Mouse (Mus musculus) monocyte, adult 59 days (primary cell): ENCODE measurements around the gene Tmsb15b1. TPM values are rescaled to one million over a fixed set of nuclear protein-coding genes. Genes with fewer than 3 reads are reported as not detected.

ENCODE experiments used
- total RNA-seq, 2 experiments: library from RNA; stranded (reverse); gene quantifications; one replicate each; pipeline ENCODE4 v1.2.4; 2023

Tmsb15b1 gene
- total RNA-seq = not detected

DNA sequence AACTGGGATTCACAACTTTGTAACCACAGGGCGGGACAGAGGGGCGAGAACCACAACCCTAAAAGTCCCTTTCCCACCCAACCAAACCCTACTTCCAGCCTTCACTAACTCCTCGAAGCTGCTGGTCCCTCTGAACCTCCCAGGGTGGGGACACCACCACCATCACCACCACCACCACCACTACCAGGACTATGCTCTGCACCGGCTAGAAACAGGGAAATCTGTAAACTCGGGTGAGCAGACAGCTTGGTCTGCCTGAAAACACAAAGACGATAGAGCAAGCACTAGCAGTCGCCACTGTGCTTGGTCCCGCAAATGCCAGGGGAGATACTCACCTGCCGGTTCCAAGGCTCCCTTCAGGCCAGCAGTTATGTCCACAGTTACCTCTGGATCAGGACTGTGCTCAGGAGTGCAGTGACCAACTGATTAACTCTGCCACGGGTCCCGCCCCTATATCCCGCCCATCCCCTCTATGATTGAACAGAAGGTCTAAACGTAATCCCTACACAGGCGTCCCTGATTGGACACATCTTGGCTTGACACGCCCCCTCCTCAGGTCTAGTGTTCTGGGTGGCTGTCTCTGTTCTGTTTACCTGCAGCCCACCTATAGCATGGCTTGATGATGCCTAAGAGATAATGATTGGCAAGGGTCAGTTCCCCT, at the start of gene Tmsb15b1, which contains the start of gene Tmsb15l:
Gene Tmsb15b1 (minus strand): TSS at position 451 of the 661 bp plus-strand sequence.
Gene Tmsb15l (minus strand): TSS at position 446 of the 661 bp plus-strand sequence.

DNA sequence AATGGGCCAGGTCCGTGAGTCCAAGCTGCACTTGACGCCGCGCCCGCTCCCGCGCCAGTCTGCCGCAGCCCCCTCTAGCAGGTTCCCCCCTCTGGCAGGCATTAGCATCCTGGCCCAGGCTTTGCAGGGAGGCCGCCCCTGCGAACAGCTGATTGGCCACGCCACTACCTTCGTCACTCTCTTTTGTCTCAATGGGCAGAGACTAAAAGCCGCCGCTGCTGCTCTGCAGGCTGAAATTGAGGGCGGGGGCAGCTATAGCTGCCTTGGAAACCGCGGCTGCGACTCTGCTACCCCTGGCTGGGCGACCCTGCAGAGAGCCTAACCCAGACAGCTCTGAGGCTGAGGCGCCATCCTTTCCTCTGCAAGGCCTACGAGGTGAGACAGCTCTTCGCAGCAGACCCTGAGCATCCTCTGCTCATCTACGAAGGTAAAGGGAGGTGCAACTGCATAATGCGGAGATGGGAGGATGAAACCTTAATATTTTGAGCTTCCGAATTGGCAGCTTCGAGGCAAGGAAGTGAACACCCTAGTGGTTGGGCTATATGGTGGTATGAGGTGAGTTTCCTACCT, 16.4 kb upstream of the Tmsb15b1 start, which contains the start of gene Zcchc18:
Gene Zcchc18 (plus strand): TSS at position 178 of the 570 bp plus-strand sequence.

DNA sequence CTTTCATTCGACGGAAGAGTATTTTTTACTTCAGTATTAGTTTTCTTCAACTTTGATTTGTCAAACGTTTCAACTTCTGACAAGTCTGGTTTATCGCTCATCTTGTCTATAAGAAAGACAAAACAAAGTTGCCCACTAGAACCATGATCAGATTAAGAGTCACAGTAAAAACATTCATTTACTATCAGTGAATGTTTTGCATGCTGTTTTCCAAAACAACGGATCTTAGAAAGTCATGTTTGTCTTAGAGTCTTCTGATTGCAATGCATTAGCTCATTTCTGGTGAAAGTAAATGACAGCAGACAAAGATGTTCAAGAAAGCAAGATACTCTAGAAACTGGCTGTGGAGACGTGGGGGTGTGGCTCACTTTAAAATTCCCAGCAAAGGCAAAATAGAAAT, 1.3 kb downstream of the Tmsb15b1 start, which contains the start of gene Tmsb15b2:
Gene Tmsb15b2 (minus strand): TSS at position 101 of the 400 bp plus-strand sequence.

DNA sequence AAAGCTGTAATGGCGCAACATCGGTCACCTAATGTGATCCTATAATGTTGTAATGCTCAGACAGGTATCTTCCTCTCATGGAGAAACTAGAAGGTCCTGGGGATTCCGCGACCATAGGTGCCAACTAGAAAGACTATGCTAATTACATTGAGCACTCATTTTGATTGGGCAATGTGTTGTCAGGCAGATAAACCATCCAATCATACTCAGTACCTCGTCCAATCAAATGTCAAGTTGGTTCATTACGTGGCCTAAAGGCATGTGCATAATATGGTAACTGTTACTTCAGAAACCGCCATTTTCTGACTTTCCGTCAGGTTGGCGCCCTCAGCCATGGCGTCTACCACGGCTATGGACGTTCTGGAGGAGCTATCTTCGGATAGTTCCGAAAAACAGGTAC, 49.6 kb downstream of the Tmsb15b1 start, which contains the start of gene H2bfm:
Gene H2bfm (plus strand): TSS at position 295 of the 400 bp plus-strand sequence.

Other genes starting within 250 kb of the Tmsb15b1 start
- 100 to 1,000 TPM; 105 to 108 TPM for gene Morf4l2, start 233.2 kb downstream of the Tmsb15b1 start, total RNA-seq
- not detected for gene Glra4, start 196.7 kb downstream of the Tmsb15b1 start, total RNA-seq
- under 1 TPM in 1 of 2 experiments, not detected in 1; 0.68 TPM for gene Plp1, start 154.2 kb downstream of the Tmsb15b1 start, total RNA-seq
- gene Rab9b, start 108.1 kb downstream of the Tmsb15b1 start, total RNA-seq = not detected
- not detected for gene H2bfm, start 49.5 kb downstream of the Tmsb15b1 start, total RNA-seq
- gene Tmsb15b2, start 1.4 kb downstream of the Tmsb15b1 start, total RNA-seq = 1 to 10 TPM in 1 of 2 experiments, not detected in 1; 3.8 TPM
- gene Tmsb15l, start within 50 bp of the Tmsb15b1 start, total RNA-seq = not detected
- under 1 TPM in 1 of 2 experiments, not detected in 1; 0.24 TPM for gene Zcchc18, start 16.3 kb upstream of the Tmsb15b1 start, total RNA-seq
- 1 to 10 TPM; 7.7 to 7.8 TPM for gene Slc25a53, start 61.4 kb upstream of the Tmsb15b1 start, total RNA-seq
- gene Fam199x, start 72.7 kb upstream of the Tmsb15b1 start, total RNA-seq = 1 to 10 TPM; 5.0 to 5.7 TPM
- gene Esx1, start 145.2 kb upstream of the Tmsb15b1 start, total RNA-seq = not detected